Mouse (Mus musculus): ENCODE data around the gene Sphk1. TPM values are rescaled to one million over a fixed set of nuclear protein-coding genes. Genes with fewer than 3 reads are reported as not detected.
"Not testable (repeated sequence)": the region's sequence is repeated elsewhere in the genome, so short reads cannot be mapped to it uniquely, and the experiment has no call there.

Sphk1 gene
- total RNA-seq (2015; ENCODE audit: low replicate concordance) (14.2 and 15.9 TPM in 2 replicates), total RNA-seq (2017; ENCODE audit: low replicate concordance) (45.3 and 46.3 TPM in 2 replicates)

DNA sequence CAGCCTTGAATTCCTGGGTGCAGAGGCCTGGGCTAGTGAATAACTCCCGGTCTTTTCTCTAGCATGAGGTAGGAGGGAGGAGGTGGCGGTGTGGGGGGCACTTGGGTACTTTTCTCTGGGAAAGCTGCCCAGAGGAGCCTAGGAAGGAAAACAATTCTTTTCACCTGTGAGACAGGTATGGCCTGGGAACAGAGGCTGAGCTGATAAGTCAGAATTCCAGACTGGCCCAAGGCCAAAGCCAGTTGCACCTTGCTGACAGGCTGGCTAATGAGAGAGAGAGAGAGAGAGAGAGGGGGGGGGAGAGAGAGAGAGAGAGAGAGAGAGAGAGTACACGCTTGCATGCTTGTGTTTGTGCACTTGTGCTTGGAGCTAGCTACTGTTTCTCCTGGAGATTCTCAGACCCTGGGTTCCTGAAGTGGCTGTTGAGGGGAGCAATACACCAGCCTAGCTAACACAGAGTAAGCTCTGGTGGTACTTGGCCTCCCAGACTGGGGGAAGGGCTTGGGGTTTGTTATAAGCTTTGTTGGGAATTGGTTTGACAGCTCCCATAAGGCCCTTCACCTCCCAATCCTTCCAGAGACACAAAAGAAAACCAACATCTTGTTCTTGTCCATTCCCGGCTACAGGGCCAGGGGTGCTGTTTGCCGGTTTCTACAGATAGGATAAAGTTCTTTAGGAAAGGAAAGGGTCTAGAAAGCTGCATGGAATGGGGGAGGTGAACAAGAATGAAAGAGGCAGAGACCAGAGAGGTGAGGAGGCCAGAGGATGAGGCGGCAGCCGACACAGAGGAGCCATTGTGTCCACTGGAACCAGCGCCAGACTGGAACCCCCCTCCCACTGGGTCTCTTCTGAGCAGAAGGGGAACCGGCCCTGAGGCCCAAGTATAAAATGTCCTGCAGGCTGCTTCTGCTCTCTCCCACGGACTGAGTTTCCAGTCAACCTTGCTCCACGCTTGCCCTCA is at the start of gene Sphk1:
Gene Sphk1, plus strand, starts transcription at position 739 of the 961 bp plus-strand sequence.
- ATAC-seq (replicated peaks; ENCODE audit: low FRiP score, poor library complexity, severe bottlenecking): no peak

DNA sequence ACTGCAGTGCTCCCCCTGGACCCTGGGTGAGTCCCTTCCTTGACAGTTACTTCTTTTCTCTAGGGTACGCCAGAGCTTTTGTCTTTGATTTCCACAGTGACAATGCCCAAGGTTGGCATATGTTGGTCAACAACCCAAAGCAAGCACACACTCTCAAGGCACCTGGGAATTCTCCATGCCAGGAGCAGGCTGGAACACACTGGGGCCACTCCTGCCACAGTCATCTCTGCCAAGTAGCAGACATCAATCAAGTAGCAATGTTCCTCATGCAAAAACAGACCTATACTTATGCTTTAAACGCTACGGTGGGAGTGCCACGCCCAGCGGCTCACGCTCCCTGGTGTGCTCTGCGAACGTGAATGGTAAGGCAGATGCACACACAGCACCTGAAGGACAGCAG is 49.8 kb upstream of the Sphk1 start:
- no peak for ATAC-seq (replicated peaks; ENCODE audit: low FRiP score, poor library complexity, severe bottlenecking)

DNA sequence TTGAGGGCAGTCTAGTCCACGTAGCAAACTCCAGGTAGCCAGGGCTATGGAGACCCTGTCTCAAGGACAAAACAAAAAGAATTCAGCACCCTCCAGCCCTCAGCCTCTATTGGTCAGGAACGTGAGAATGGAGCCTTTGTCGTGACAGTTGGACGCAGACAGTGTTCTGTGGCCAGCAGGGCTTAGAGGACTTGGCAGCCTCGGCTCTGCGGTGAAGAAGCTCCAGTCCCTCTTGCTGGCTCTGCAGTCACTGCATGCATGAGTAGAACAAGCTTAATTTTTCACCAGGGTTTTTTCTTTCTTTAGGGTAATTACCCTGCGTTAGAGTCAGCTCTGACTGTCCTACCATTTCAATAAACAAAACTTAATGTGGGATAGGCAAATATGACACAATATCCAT is 48.9 kb upstream of the Sphk1 start:
- no peak for ATAC-seq (replicated peaks; ENCODE audit: low FRiP score, poor library complexity, severe bottlenecking)

DNA sequence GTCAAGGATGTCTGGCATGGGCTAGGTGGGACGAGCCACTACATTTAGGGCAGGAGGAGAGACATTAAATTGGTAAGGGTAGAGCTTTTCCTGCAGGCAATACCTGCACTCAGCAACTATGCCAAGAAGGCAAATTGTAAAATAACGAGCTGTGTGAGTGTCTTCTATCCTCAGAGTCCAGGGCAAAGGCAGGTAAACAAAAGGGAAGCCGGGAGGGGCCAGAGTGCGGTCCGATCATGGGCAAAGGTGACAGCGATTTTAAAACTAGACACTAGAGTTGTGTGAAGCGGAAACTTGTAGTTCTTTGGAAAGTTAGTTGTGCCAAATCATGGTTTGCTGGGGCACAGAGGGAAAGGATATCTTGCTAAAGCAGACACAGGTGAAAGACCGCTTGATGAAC is 46.5 kb upstream of the Sphk1 start:
- no peak for ATAC-seq (replicated peaks; ENCODE audit: low FRiP score, poor library complexity, severe bottlenecking)

DNA sequence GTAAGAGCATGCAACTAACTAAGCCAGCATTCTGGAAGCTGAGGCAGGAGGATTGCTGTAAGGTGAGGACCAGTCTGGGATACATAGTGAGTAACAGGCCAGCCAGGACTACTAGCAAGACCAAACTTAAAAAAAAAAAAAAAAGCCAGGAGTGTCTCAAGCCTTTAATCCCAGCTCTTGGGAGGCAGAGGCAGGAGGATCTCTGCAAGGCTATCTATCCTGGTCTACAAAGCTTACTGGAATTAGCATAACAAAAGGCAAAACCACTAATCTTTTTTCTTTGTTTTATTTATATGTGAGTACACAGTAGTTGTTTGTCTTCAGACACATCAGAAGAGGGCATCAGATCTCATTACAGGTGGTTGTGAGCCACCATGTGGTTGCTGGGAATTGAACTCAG is 42.5 kb upstream of the Sphk1 start:
- ATAC-seq (replicated peaks; ENCODE audit: low FRiP score, poor library complexity, severe bottlenecking): no peak

DNA sequence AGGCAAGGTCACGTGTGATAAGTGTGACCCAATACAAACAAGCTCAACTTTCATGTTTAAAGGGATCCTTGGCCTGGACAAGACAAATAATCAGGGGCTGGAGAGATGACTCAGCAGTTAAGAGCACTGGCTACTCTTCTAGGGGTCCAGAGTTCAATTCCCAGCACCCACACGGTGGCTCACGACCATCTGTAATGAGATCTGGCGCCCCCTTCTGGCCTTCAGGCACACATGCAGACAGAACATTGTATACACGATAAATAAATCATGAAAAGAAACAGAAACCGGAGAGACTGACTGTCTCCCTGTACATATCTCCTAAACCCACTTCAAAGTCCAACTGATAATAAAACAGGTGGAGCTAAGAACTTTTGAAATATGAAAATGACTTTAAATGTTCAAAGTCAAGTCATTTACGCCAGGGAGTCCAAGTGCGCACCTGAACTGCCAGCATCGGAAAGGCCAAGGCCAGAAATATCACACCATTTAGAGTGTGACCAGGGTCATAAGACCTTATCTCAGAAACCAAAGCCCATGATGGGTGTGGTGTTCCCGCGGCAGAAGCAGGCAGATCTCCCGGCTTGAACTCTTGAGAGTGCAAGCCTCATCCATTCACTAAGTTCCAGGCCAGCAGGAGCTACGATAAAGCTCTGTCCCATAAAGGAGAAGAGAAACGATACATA is 41.9 kb upstream of the Sphk1 start:
- ATAC-seq (replicated peaks; ENCODE audit: low FRiP score, poor library complexity, severe bottlenecking): no peak

DNA sequence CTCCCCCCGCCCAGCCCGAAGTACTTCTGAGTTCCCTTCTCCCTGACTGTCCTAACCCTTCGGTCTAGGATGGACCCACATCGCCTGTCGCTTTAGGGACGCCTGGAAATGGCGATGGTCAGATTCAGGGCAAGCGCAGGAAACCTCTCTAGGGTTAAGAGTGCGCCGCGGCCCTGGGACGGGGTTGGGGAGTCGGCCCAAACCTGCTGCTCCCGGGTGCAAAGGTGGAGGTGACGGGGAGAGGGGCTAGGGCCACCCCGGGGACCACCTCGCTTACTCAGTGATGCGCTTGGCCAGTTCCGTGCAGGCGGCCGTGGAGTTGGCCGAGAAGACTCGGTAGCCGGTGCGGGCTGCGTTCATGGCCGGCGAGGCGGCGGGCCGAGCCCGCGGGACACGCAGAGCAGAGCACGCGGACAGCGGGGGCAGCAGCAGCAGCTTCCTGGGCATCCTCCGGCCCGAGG is 40.9 kb upstream of the Sphk1 start:
- peak; percentile 5; the same call in 1 of the 2 replicates for ATAC-seq (replicated peaks; ENCODE audit: low FRiP score, poor library complexity, severe bottlenecking)

DNA sequence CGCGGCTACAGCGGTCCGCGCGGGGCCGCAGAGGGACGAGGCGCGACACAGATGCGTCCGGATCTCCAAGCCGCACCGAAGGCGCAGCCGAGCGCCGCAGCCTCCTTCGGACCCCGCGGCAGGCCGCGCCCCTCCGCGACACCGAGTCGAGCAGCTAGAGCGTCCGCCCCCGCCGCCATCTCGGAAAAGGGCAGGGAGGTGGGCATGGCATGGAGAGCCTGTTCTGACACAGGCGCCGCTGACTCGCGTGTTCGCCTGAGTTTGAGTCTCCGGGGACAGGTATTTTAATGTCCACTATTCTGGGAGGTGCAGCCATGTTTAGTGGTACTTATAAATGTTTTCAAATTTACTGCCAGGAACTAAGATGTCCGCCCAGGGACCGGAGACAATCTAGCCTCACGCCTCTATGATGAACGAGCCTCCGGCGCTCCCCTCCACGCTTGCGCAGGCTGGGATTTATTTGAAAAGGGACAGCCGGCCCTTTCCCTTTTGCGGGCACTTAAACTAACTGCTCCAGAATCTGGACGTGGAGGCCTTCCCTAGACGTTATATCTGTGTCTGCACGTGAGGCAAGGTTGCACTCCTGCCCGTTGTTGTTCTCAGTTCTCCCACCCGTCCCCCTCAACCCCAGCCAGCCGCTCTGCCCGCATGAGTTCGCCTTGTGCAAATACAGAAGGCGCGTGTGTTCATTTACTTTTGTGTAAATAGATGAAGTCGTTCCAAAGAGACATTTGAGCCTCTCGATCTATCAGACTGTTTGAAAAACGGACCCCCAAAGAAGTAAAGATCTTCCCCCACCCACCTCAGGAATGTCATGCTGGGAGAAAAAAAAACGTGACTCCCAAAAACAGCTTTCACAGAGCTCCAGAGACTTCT is 40.3 kb upstream of the Sphk1 start:
- ATAC-seq (replicated peaks; ENCODE audit: low FRiP score, poor library complexity, severe bottlenecking): peak; percentile 88

DNA sequence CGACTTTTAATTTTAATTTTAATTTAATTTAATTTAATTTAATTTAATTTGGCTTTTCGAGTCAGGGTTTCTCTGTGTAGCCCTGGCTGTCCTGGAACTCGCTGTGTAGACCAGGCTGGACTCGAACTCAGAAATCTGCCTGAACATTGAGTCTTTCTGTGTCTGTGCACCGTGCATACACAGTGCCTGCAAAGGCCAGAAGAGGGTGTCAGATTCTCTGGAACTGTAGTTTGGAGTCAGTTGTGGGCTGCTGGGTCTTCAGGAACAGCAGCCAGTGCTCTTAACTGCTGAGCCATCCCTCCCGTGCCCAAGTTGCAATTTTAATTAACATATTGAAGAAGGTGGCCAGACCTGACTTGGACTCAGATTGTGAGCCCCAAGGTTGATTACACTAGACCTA is 39.4 kb upstream of the Sphk1 start:
- no peak for ATAC-seq (replicated peaks; ENCODE audit: low FRiP score, poor library complexity, severe bottlenecking)

DNA sequence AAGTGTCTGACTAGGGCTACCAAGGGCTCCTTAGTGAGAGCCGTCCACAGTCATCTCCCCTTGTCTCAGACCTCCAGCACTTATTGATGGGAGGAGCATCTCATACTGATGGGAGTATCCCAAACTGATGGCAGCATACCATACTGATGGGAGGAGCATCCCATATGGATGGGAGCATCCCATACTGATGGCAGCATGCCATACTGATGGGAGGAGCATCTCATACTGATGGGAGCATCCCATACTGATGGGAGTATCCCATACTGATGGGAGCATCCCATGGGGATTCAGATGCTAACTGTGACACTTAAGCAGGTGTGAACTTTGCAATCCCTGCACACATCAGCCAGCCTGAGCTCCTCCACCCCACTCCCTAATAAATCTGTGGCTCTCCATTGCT is 38.2 kb upstream of the Sphk1 start:
- ATAC-seq (replicated peaks; ENCODE audit: low FRiP score, poor library complexity, severe bottlenecking): not testable (repeated sequence)

DNA sequence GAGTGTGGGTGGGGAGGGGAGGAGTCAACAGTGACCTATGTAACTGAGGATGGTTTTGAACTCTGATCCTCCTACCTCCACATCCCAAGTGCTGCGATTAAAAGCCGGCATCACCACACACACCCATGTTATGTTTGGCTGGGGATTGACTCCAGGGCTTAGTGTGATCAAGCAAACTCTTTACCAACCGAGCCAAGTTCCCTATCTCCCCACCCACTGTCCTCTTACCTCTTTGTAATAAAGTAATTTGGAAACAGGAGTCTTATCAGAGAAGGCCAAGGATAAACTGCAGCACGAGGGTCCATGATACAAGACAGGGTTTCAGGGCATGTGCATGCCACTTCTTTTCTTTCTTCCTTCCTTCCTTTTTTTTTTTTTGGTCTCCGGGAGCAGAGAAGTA is 37.5 kb upstream of the Sphk1 start:
- no peak for ATAC-seq (replicated peaks; ENCODE audit: low FRiP score, poor library complexity, severe bottlenecking)

DNA sequence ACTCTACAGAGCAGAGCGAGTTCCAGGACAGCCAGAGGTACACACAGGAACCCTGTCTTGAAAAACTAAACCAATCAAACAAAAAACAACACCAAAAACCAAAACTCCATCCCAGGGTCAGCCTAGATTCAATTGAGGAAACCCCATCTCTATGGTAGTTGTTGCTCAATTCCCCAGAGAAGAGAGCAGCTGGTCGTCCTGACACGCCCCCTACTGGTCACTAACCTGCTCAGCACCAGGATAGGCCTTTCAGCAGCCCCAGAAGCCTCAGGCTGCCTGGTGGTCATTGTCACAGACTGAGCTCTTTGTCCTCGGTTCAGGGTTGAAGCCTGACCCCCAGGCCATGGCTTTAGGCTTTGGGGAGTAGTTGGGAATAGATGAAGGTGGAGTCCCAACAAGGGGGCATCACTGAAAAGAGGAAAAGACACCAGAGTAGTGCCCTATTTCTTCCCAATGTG is 36.9 kb upstream of the Sphk1 start, which contains the start of gene Prpsap1:
Gene Prpsap1, minus strand, starts transcription at position 408 of the 458 bp plus-strand sequence.
- ATAC-seq (replicated peaks; ENCODE audit: low FRiP score, poor library complexity, severe bottlenecking): peak; percentile 59

DNA sequence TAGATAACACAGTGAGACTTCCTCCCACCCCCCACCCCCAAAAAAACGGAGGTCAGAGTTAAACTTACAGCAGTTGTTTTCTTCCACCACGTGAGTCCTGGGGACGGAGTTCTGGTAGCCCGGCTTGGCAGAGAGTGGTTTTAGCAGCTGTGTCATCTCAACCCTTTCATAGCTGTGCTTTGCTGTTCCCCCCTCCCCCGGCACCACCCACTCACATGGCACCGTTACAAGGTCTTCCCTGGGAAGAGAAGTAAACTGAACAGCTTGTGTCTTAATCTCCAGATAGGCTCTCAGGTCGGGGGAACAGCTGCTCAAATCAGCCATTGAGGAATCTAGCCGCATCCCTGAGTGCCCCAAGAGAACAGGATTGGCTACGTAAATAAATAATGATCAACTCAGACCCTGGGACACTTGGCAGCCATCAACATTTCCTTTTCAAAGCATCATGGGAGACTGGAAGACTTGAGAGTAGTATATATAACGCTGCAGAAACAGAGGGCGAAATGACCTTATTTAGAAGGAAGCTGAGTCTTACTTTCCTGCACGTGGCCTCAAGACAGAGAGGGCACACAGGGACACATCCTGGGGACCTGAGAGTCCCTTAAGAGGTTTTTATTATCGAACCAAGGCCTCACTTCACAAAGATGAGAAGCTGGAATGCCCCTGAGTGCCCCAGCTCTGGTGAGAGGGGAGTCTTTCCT is 36.1 kb upstream of the Sphk1 start:
- ATAC-seq (replicated peaks; ENCODE audit: low FRiP score, poor library complexity, severe bottlenecking): no peak

DNA sequence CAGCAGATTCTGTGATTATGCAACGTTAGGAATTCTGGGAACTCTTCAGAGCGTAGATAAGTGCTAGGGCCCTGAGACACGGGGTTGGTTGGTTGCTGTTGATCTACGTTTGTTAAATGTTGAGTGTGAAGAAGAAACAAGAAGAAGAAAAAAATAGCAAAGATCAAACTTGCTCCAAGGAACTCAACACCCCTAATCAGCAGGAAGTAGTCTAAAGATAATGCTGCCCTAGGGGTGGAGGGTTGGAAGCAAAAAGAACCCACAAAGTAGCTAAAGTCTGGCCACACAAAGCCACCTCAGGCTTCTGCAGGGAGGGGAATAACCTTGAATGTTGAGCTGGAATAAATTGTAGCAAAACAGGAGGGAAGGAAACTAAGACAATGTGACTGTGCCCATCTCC is 33.4 kb upstream of the Sphk1 start:
- no peak for ATAC-seq (replicated peaks; ENCODE audit: low FRiP score, poor library complexity, severe bottlenecking)

DNA sequence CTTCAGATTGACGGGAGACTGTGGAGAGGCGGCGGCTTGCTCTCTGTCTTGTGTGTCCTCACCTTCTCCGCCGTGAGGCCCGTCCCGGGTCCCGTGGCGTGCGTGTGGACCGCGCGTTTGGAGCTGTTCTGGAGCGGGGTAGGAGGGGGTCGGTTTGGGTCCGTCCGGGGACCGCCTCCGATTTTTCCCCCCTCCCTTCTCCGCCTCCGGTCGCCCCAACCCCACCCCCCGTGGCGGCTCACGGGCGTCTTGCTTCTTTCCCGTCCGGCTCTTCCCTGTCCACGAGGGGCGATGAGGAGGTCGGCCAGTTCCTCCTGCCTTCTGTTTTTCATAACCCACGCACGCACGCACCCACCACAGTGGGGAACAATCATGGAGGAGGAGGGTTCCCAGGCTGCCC is 32.1 kb upstream of the Sphk1 start:
- ATAC-seq (replicated peaks; ENCODE audit: low FRiP score, poor library complexity, severe bottlenecking): no peak

DNA sequence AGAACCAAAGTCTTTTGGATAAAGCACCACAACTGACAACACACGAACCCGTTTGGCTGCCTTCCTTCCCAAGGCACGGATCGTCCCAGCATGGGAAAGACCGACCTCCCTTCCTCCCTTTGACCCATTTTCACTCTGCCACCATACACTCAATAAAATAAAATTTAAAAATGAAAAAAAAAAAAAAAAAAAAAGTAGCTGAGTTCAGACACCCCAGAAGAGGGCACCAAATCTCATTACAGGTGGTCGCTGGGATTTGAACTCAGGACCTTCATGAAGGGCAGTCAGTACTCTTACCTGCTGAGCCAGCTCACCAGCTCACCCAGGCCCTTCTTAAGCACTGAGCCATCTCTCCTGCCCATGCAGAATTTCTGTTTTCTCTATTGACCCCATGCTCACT is 31.7 kb upstream of the Sphk1 start:
- ATAC-seq (replicated peaks; ENCODE audit: low FRiP score, poor library complexity, severe bottlenecking): no peak

DNA sequence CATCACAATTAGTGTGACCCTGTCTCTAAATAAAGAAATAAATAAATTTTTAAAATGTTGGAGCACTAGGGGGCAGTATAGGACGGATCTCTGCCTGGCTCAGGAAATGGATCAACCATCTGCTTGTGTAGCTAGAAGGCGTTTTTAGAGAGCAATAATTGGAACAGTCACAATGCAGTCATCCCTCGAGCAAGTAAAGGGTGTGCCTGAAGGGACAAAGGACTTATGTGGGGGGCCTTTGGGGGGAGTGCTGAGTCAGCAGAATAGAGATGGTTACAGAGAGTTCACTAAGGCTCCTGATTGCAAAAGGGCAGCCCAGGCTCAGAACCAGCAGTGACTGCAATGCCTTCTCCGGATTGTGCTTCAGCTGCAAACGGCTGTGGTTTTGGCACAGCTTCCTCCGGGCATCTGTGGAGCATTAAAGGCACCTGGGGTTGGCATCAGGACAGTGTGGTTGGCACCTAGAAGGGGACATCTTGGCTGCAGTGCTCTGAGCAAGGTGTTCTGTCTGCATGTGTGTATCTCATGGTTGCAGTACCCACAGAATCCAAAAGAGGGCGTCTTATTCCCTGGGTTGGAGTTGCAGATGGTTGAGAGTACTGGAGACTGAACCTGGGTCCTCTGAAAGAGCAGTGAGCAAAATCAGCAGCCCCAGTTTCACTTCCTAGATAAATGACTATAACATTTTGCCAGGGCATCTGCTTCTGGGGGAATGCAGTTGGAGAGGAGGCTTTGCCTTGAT is 29.5 kb upstream of the Sphk1 start:
- peak; percentile 79 for ATAC-seq (replicated peaks; ENCODE audit: low FRiP score, poor library complexity, severe bottlenecking)

DNA sequence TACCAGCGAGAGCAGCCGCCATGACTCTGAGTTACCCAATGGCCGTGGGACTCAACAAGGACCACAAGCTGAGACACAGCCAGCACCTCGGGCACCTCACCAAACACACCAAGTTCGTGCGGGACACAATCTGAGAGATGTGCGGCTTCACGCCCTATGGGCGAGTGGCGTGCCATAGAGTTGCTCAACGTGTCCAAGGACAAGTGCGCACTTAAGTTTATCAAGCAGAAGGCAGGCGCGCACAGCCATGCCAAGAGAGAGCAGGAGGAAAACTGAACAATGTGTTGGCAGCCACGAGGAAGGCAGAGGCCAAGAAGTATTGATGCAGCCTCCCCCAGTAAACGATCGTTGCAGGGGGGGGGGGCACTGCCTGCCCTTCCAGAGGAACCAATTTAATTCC is 26.2 kb upstream of the Sphk1 start:
- no peak for ATAC-seq (replicated peaks; ENCODE audit: low FRiP score, poor library complexity, severe bottlenecking)
